9 mouse cellular contexts compared by ENCODE assay signal in the genomic region with DNA sequence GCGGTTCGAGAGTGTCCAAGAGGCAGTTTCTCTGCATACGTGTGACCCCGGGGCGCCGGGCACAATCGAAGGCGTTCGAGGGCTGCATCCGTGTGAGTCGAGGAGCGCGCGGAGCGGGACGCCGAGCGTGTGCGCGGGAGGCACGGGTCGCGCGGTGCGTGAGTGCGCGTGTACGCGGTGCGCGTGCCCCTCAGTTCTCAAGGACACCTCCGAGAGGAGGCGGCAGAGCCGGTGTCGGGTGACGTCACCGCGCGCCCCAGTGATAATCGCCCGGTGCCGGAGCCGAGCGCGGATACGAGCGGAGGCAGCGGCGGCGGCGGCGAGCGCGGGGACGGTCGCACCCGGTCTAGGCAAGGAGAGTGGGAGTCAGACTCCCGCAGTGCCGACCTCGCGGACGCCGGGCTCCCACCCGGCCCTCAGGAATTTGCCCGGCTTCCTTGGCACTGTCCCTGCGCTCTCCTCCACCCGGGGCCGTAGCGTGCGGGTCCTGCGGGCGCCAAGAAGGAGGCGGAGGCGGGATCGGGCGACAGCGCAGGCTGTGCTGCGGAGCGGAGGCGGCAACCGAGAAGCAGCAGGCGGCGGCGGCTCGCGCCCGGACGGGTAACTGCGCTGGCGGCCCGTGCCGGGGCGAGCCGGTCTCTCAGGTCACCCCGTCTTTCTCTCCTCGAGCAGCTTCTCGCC. TPM values are rescaled to one million over a fixed set of nuclear protein-coding genes. Genes with fewer than 3 reads are reported as not detected.
DNase-seq lines count a peak whose midpoint lies in the region; ATAC-seq lines count a peak whose summit lies in the region.
"Had no signal": no experiment of that assay in that cellular context is flagged by ENCODE, and none has a peak within 500 bp of the region (broad histone marks: within the 10 kb centered on the region; RNA-seq: fewer than 3 reads in every experiment).

No protein-coding gene starts in this region.

- H3K4me2 ChIP-seq in heart, embryonic 12.5 days: peak overlapping the region; percentile 78
- H3K4me2 ChIP-seq in stomach, embryonic 16.5 days (ENCODE audit: low read depth, low read length): peak overlapping the region; percentile 65

- H3K36me3 ChIP-seq in heart, embryonic 12.5 days: no peaks in the 10 kb centered on the region
- no peaks in the 10 kb centered on the region for H3K36me3 ChIP-seq in stomach, embryonic 16.5 days (ENCODE audit: control insufficient read depth, insufficient read depth, low read length)

- H3K27ac ChIP-seq in heart, embryonic 12.5 days (ENCODE audit: poor library complexity, severe bottlenecking): no peak overlapping the region
- no peak overlapping the region for H3K27ac ChIP-seq in stomach, embryonic 16.5 days (ENCODE audit: low read length)

- peaks cover 30% of the 10 kb centered on the region for H3K4me1 ChIP-seq in heart, embryonic 12.5 days (replicated peaks)
- peaks cover 18% of the 10 kb centered on the region for H3K4me1 ChIP-seq in stomach, embryonic 16.5 days (ENCODE audit: control insufficient read depth, insufficient read depth, low read length)

- 0 out of 2 replicates have a peak, but pooled peaks have one; percentile 12 for ATAC-seq in heart, embryonic 12.5 days (ENCODE audit: insufficient number of reproducible peaks, low FRiP score)
- no peak for ATAC-seq in stomach, embryonic 16.5 days (ENCODE audit: insufficient read depth, low FRiP score)

- H3K9me3 ChIP-seq in heart, embryonic 12.5 days (replicated peaks): no peaks in the 10 kb centered on the region
- H3K9me3 ChIP-seq in stomach, embryonic 16.5 days (replicated peaks; ENCODE audit: control insufficient read depth, low read length): no peaks in the 10 kb centered on the region

- under 1% methylated on average over 78 of the region's 97 CpGs for WGBS in heart, embryonic 12.5 days
- WGBS in stomach, embryonic 16.5 days: under 1% methylated on average over 97 of the region's 97 CpGs

- DNase-seq in heart, adult 11 months: no peak
- peak; percentile 96 for DNase-seq in cerebellum, adult 8-10 months
- DNase-seq in frontal cortex, postnatal 10 days (ENCODE audit: low spot score in 2 of 2): peak; percentile 89 to 93
- peak; percentile 67 for DNase-seq in layer of hippocampus, adult 9-10 months (ENCODE audit: low spot score)
- DNase-seq in mesoderm, embryonic 11.5 days (ENCODE audit: low read depth, low spot score): peak; percentile 71
- DNase-seq in B cell, adult 2 months: no peak

- no peak overlapping the region for H3K9ac ChIP-seq in heart, embryonic 12.5 days
- no peak overlapping the region for H3K9ac ChIP-seq in stomach, embryonic 16.5 days (ENCODE audit: low read length)

- H3K4me3 ChIP-seq in heart, embryonic 12.5 days: peak overlapping the region; percentile 51
- peak overlapping the region; percentile 46 for H3K4me3 ChIP-seq in stomach, embryonic 16.5 days (replicated peaks; ENCODE audit: low read length)

- H3K27me3 ChIP-seq in heart, embryonic 12.5 days (replicated peaks): peaks cover 100% of the 10 kb centered on the region
- peaks cover 85% of the 10 kb centered on the region for H3K27me3 ChIP-seq in stomach, embryonic 16.5 days (ENCODE audit: control insufficient read depth, insufficient read depth, low read length)

RNA-seq across cellular contexts. Expression of a gene that starts 27.8 kb away (rescaled TPM):
- polyA plus RNA-seq in heart, embryonic 12.5 days (2016; fragmentation: Nextera tagmentation; extraction: Ambion mirVana): 44.9 and 47.0 TPM in 2 replicates
- polyA plus RNA-seq in stomach, embryonic 16.5 days (2015; fragmentation: Nextera tagmentation; extraction: Ambion mirVana): 10.9 and 11.6 TPM in 2 replicates

RNA-seq across cellular contexts. Expression of a gene that starts 35.8 kb away (rescaled TPM):
- 0.32 and 0.46 TPM in 2 replicates for polyA plus RNA-seq in heart, embryonic 12.5 days (2016; fragmentation: Nextera tagmentation; extraction: Ambion mirVana)
- polyA plus RNA-seq in stomach, embryonic 16.5 days (2015; fragmentation: Nextera tagmentation; extraction: Ambion mirVana): 0.15 TPM in 1 of 2 replicates, not detected in the other
- polyA plus RNA-seq: liver, adult 2 months had no signal

Comparison
In these comparisons a context has a peak if more than half of its experiments do, and no peak if none do; other contexts are left out.
1. DNase-seq: peak in cerebellum, adult 8-10 months (single experiment), frontal cortex, postnatal 10 days (2 of 2), layer of hippocampus, adult 9-10 months (single experiment) and mesoderm, embryonic 11.5 days (single experiment); none in heart, adult 11 months (single experiment) and B cell, adult 2 months (0 of 2).